Mouse (Mus musculus) c-Kit-positive CD71-positive TER-119-positive erythroid progenitor cells, embryonic 14.5 days (primary cell): ENCODE data around the gene Colec11.
A peak's percentile ranks its signal among the peaks of the same experiment; 100 is the strongest.

Experiments
- DNase-seq: peaks from one replicate; pipeline ENCODE4 v3.0.0-alpha.2; 2013; ENCODE audit warnings: low spot score

Colec11 gene

GRCm38 (mm10) chr12:28623195-28623594 is at the start of gene Colec11:
Gene Colec11 (minus strand): TSS chr12:28623377.
- no peak for DNase-seq

GRCm38 (mm10) chr12:28667287-28667686 is 44.1 kb upstream of the Colec11 start:
- DNase-seq: no peak

- DNase-seq: no peak
These were observed 43.6 kb upstream of the Colec11 start for GRCm38 (mm10) chr12:28666734-28667133.

GRCm38 (mm10) chr12:28662628-28663027 is 39.5 kb upstream of the Colec11 start:
- DNase-seq: no peak

- peak; percentile 84 for DNase-seq
These were observed 26.2 kb upstream of the Colec11 start, which contains the start of gene Rnaseh1 for GRCm38 (mm10) chr12:28649141-28650110. Gene Rnaseh1 (plus strand): TSS chr12:28649602.

- DNase-seq: no peak
These were observed 15.6 kb upstream of the Colec11 start for GRCm38 (mm10) chr12:28638778-28639177.

- DNase-seq: no peak
These were observed 13.4 kb upstream of the Colec11 start for GRCm38 (mm10) chr12:28636543-28636942.

GRCm38 (mm10) chr12:28635535-28636476 is 12.6 kb upstream of the Colec11 start, which contains the start of gene Rps7:
Gene Rps7 (minus strand): TSS chr12:28635953.
- peak; percentile 93 for DNase-seq

GRCm38 (mm10) chr12:28635058-28635534 is 11.9 kb upstream of the Colec11 start:
- DNase-seq: no peak

- no peak for DNase-seq
These were observed 5.3 kb upstream of the Colec11 start for GRCm38 (mm10) chr12:28628436-28628835.

- no peak for DNase-seq
These were observed 3.9 kb upstream of the Colec11 start for GRCm38 (mm10) chr12:28627092-28627491.

GRCm38 (mm10) chr12:28625407-28625806 is 2.2 kb upstream of the Colec11 start:
- DNase-seq: no peak

- DNase-seq: no peak
These were observed 1.1 kb upstream of the Colec11 start for GRCm38 (mm10) chr12:28624251-28624650.

GRCm38 (mm10) chr12:28622641-28623040 is 536 bp downstream of the Colec11 start:
- no peak for DNase-seq

GRCm38 (mm10) chr12:28622167-28622532 is 1.0 kb downstream of the Colec11 start:
- DNase-seq: no peak

- DNase-seq: no peak
These were observed 1.6 kb downstream of the Colec11 start for GRCm38 (mm10) chr12:28621451-28622166.

GRCm38 (mm10) chr12:28617297-28617696 is 5.9 kb downstream of the Colec11 start:
- DNase-seq: no peak

GRCm38 (mm10) chr12:28614401-28614800 is 8.8 kb downstream of the Colec11 start:
- DNase-seq: no peak

- DNase-seq: no peak
These were observed 10.8 kb downstream of the Colec11 start for GRCm38 (mm10) chr12:28612391-28612790.

GRCm38 (mm10) chr12:28607546-28608305 is 15.5 kb downstream of the Colec11 start:
- no peak for DNase-seq

GRCm38 (mm10) chr12:28603494-28603893 is 19.7 kb downstream of the Colec11 start:
- DNase-seq: no peak
